Mouse (Mus musculus): ENCODE data around the gene Cep112. TPM values are rescaled to one million over a fixed set of nuclear protein-coding genes. Genes with fewer than 3 reads are reported as not detected.
"Not testable (repeated sequence)": the region's sequence is repeated elsewhere in the genome, so short reads cannot be mapped to it uniquely, and the experiment has no call there.

Gene Cep112
- polyA plus RNA-seq, 1 experiment from 2014 or later = 28.6 TPM

DNA sequence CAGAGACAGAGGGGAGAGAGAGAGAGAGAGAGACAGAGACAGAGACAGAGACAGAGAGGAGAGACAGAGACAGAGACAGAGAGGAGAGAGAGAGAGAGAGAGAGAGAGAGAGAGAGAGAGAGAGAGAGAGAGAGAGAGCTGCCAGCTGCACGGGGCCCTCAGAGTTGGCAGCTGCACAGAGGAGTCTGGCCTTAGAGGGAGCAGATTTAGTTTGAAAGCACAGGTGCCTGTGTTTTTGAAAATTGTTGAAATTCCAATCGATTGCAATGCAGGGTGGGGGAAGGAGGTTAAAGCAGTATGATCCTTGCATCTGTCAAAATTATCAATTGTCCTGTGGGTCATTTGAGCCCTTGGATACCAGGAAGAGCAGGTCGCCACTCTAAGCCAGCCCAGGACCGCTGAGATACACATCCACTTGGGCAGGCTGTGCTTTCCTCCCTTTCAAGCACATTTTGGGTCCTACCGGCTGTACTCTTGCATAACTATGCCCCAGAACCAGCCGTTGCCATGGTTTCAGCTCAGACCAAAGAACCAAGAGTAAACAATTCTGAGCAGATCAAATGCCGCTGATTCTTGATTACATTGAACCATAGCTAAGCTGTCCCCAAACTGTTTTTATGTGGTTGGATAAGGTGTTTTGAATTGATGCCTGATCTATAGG is 432.8 kb downstream of the Cep112 start:
- no peaks in the 10 kb centered on the region for H3K9me3 ChIP-seq (replicated peaks; ENCODE audit: control insufficient read depth, low read length, poor library complexity, severe bottlenecking)
- 26% methylated on average over 7 of the region's 7 CpGs for WGBS
- peak overlapping the region; percentile 0; the same call in 1 of the 2 replicates for H3K4me2 ChIP-seq (ENCODE audit: low read length)
- no peaks in the 10 kb centered on the region for H3K36me3 ChIP-seq (ENCODE audit: control insufficient read depth, insufficient read depth, low read length)
- no peak overlapping the region for H3K4me3 ChIP-seq (ENCODE audit: low read depth, low read length)
- H3K27ac ChIP-seq (ENCODE audit: low read length) = peak overlapping the region; percentile 1
- no peaks in the 10 kb centered on the region for H3K27me3 ChIP-seq (ENCODE audit: control insufficient read depth, insufficient read depth, low read depth, low read length)
- peaks cover 19% of the 10 kb centered on the region for H3K4me1 ChIP-seq (ENCODE audit: control insufficient read depth, insufficient read depth, low read length)
- peak; percentile 81 for ATAC-seq
- H3K9ac ChIP-seq (ENCODE audit: low read depth, low read length) = no peak overlapping the region

DNA sequence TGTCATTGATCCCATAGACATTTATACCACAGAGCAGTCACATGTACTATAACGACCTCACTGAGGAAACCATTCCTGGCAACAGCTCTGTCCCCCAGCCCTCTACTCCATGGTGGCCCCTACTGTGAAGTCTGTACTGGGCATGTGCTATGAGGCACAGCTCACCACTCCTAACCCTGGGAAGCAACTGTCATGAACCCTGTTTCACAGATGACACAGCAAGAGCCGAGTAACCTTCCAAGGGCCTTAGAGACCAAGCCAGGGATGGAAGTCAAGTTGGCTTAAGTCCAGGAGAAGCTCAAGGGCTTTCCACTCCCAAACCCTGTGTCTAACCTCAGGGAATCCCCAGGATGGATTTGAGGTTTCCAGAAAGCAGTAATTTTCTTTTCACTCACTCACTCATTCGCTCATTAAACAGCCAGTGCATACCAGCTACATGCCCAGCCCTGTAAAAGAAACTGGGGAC is 433.4 kb downstream of the Cep112 start:
- Histone ChIP-seq H3K27me3 (ENCODE audit: control insufficient read depth, insufficient read depth, low read depth, low read length) (no peaks in the 10 kb centered on the region), H3K4me1 (ENCODE audit: control insufficient read depth, insufficient read depth, low read length) (peaks cover 19% of the 10 kb centered on the region), H3K4me2 (ENCODE audit: low read length) (no peak overlapping the region), H3K9me3 (replicated peaks; ENCODE audit: control insufficient read depth, low read length, poor library complexity, severe bottlenecking) (no peaks in the 10 kb centered on the region), H3K4me3 (ENCODE audit: low read depth, low read length) (no peak overlapping the region), H3K9ac (ENCODE audit: low read depth, low read length) (no peak overlapping the region), H3K36me3 (ENCODE audit: control insufficient read depth, insufficient read depth, low read length) (no peaks in the 10 kb centered on the region), H3K27ac (ENCODE audit: low read length) (peak overlapping the region; percentile 1)
- WGBS = 53% methylated on average over 3 of the region's 3 CpGs
- ATAC-seq = 0 out of 2 replicates have a peak, but pooled peaks have one; percentile 56

DNA sequence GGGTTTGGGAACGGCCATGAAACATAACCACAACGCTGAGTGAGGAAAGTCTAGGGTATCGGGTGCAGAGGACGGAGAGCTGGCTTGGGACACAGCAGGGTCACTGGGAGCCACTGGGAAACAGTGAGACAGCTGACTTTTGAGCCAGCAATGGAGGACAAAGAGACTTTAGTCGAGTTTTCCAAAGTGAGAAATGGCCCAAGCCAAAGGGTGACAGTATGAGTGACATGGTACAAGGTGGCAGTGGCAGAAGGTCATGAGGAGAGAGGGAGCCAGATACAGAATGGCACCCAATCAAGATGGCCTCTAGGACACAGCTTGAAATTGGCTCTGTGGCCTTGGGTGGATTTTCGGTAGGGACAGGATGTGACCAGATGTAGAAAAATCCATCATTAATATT is 433.9 kb downstream of the Cep112 start:
- Histone ChIP-seq H3K4me1 (ENCODE audit: control insufficient read depth, insufficient read depth, low read length) (peaks cover 19% of the 10 kb centered on the region), H3K9ac (ENCODE audit: low read depth, low read length) (no peak overlapping the region), H3K36me3 (ENCODE audit: control insufficient read depth, insufficient read depth, low read length) (no peaks in the 10 kb centered on the region), H3K27me3 (ENCODE audit: control insufficient read depth, insufficient read depth, low read depth, low read length) (no peaks in the 10 kb centered on the region), H3K27ac (ENCODE audit: low read length) (0 out of 2 replicates have a peak overlapping the region, but pooled peaks have one; percentile 1), H3K4me3 (ENCODE audit: low read depth, low read length) (no peak overlapping the region), H3K4me2 (ENCODE audit: low read length) (no peak overlapping the region), H3K9me3 (replicated peaks; ENCODE audit: control insufficient read depth, low read length, poor library complexity, severe bottlenecking) (no peaks in the 10 kb centered on the region)
- no peak for ATAC-seq
- 91% methylated on average over 6 of the region's 6 CpGs for WGBS

DNA sequence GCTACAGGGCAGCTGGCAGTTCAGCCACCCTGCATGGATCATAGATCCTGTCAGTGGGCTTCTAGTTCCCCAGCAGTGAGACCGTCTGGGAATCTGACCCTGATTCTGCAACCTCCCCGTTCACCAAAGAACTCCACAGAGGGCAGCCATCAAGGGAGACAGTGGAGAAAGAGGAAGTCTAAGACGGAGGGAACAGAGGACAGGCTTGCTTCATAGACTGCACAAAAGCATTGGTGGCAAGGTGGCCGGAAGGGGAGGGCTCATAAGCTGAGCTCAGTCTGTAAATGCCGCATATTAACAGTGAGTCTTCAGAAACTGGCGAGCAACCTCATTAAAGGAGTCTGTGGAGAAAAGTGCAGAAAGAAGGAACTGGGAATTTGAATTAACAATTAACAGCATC is 437.4 kb downstream of the Cep112 start:
- H3K36me3 ChIP-seq (ENCODE audit: control insufficient read depth, insufficient read depth, low read length) = no peaks in the 10 kb centered on the region
- no peak for ATAC-seq
- H3K27me3 ChIP-seq (ENCODE audit: control insufficient read depth, insufficient read depth, low read depth, low read length) = no peaks in the 10 kb centered on the region
- no peaks in the 10 kb centered on the region for H3K9me3 ChIP-seq (replicated peaks; ENCODE audit: control insufficient read depth, low read length, poor library complexity, severe bottlenecking)
- H3K4me1 ChIP-seq (ENCODE audit: control insufficient read depth, insufficient read depth, low read length) = peaks cover 16% of the 10 kb centered on the region
- no peak overlapping the region for H3K4me3 ChIP-seq (ENCODE audit: low read depth, low read length)
- 0 out of 2 replicates have a peak overlapping the region, but pooled peaks have one; percentile 10 for H3K27ac ChIP-seq (ENCODE audit: low read length)
- 49% methylated on average over 6 of the region's 6 CpGs for WGBS
- H3K9ac ChIP-seq (ENCODE audit: low read depth, low read length) = no peak overlapping the region
- no peak overlapping the region for H3K4me2 ChIP-seq (ENCODE audit: low read length)

DNA sequence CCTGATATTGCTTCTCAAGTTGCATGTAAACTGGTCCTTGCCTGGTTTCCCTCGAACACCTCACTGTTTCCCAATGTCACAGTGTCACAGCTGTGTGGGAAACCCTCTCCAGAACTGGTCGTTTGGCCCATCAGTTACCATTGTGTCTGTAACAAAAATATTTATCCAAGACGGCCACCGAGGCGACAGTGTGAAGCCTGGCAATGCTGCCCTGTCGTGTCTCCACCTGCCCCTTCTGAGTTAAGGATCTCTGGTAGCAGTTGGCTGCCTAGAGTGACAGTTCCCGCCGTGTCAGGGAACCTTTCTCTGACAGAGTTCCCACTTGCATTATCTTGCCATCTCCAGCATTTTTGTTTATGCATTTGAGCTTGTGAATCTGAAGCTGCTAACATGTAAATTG is 440.8 kb downstream of the Cep112 start:
- Histone ChIP-seq H3K4me2 (ENCODE audit: low read length) (no peak overlapping the region), H3K36me3 (ENCODE audit: control insufficient read depth, insufficient read depth, low read length) (no peaks in the 10 kb centered on the region), H3K9ac (ENCODE audit: low read depth, low read length) (no peak overlapping the region), H3K27me3 (ENCODE audit: control insufficient read depth, insufficient read depth, low read depth, low read length) (no peaks in the 10 kb centered on the region), H3K4me3 (ENCODE audit: low read depth, low read length) (no peak overlapping the region), H3K4me1 (ENCODE audit: control insufficient read depth, insufficient read depth, low read length) (peaks cover 3% of the 10 kb centered on the region; the same call in 1 of the 2 replicates), H3K27ac (ENCODE audit: low read length) (no peak overlapping the region), H3K9me3 (replicated peaks; ENCODE audit: control insufficient read depth, low read length, poor library complexity, severe bottlenecking) (no peaks in the 10 kb centered on the region)
- ATAC-seq = no peak
- WGBS = 56% methylated on average over 8 of the region's 8 CpGs

DNA sequence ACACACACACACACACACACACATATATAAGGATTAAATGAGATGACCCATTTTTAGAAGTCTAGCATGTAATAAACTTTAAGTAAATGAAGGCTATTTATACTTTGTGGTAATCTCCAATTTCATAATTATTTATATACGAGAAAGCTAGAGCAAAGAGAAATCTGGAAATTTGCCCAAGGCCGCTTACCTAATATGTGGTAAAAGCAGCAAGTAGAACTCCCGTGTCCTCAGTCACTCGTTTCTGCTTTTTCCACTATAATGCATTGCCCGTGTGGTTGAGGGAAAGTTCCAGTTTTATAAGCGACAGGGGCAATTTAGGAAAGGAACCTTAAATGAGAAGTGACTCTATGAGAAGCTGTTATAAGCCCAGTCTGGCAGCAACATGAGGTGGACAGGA is 442.5 kb downstream of the Cep112 start:
- H3K4me1 ChIP-seq (ENCODE audit: control insufficient read depth, insufficient read depth, low read length) = no peaks in the 10 kb centered on the region
- H3K4me3 ChIP-seq (ENCODE audit: low read depth, low read length) = no peak overlapping the region
- H3K27me3 ChIP-seq (ENCODE audit: control insufficient read depth, insufficient read depth, low read depth, low read length) = no peaks in the 10 kb centered on the region
- H3K9me3 ChIP-seq (replicated peaks; ENCODE audit: control insufficient read depth, low read length, poor library complexity, severe bottlenecking) = no peaks in the 10 kb centered on the region
- 85% methylated on average over 6 of the region's 6 CpGs for WGBS
- H3K27ac ChIP-seq (ENCODE audit: low read length) = no peak overlapping the region
- no peaks in the 10 kb centered on the region for H3K36me3 ChIP-seq (ENCODE audit: control insufficient read depth, insufficient read depth, low read length)
- no peak overlapping the region for H3K9ac ChIP-seq (ENCODE audit: low read depth, low read length)
- no peak for ATAC-seq
- no peak overlapping the region for H3K4me2 ChIP-seq (ENCODE audit: low read length)

DNA sequence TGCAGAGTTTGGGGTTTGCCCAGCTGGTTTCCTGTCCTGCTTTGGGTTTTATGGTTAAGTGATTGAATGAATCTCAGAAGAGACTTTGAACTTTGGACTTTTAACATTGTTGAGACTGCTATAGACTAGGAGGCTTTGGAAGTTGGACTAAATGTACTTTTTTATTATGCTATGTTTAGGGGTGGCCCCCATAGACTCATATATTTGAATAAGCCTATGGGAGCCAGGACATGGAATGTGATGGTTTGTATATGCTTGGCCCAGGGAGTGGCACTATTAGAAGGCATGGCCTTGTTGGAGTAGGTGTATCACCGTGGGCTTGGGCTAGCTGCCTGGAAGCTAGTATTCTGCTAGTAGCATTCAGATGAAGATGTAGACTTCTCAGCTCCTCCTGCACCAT is 446.3 kb downstream of the Cep112 start:
- not testable (repeated sequence) for H3K36me3 ChIP-seq (ENCODE audit: control insufficient read depth, insufficient read depth, low read length); ATAC-seq; H3K4me1 ChIP-seq (ENCODE audit: control insufficient read depth, insufficient read depth, low read length); H3K27me3 ChIP-seq (ENCODE audit: control insufficient read depth, insufficient read depth, low read depth, low read length); H3K9ac ChIP-seq (ENCODE audit: low read depth, low read length); H3K27ac ChIP-seq (ENCODE audit: low read length); H3K4me2 ChIP-seq (ENCODE audit: low read length); H3K9me3 ChIP-seq (replicated peaks; ENCODE audit: control insufficient read depth, low read length, poor library complexity, severe bottlenecking); H3K4me3 ChIP-seq (ENCODE audit: low read depth, low read length)
- WGBS = 100% methylated on average over 1 of the region's 1 CpGs

DNA sequence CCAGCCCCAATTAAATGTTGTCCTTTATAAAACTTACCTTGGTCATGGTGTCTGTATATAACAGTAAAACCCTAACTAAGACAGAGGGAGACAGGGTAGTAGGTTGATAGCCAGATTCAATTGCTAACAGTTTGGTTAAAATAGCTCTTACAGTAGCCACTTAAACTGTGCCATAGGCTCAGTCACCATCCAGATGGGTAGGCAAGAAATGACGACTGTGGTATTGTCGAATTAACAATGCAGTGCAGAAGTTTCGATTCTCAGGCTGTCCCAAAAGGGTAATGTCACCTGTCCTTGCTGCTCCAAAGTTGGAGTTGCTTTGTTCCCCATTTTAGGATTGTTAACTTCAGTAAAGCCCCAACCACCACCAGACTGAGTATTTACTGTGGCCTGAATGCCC is 446.8 kb downstream of the Cep112 start:
- ATAC-seq = no peak
- H3K9me3 ChIP-seq (replicated peaks; ENCODE audit: control insufficient read depth, low read length, poor library complexity, severe bottlenecking) = no peaks in the 10 kb centered on the region
- no peaks in the 10 kb centered on the region for H3K4me1 ChIP-seq (ENCODE audit: control insufficient read depth, insufficient read depth, low read length)
- no peaks in the 10 kb centered on the region for H3K27me3 ChIP-seq (ENCODE audit: control insufficient read depth, insufficient read depth, low read depth, low read length)
- H3K4me3 ChIP-seq (ENCODE audit: low read depth, low read length) = no peak overlapping the region
- no peak overlapping the region for H3K4me2 ChIP-seq (ENCODE audit: low read length)
- no peaks in the 10 kb centered on the region for H3K36me3 ChIP-seq (ENCODE audit: control insufficient read depth, insufficient read depth, low read length)
- H3K9ac ChIP-seq (ENCODE audit: low read depth, low read length) = no peak overlapping the region
- 82% methylated on average over 3 of the region's 3 CpGs for WGBS
- no peak overlapping the region for H3K27ac ChIP-seq (ENCODE audit: low read length)

DNA sequence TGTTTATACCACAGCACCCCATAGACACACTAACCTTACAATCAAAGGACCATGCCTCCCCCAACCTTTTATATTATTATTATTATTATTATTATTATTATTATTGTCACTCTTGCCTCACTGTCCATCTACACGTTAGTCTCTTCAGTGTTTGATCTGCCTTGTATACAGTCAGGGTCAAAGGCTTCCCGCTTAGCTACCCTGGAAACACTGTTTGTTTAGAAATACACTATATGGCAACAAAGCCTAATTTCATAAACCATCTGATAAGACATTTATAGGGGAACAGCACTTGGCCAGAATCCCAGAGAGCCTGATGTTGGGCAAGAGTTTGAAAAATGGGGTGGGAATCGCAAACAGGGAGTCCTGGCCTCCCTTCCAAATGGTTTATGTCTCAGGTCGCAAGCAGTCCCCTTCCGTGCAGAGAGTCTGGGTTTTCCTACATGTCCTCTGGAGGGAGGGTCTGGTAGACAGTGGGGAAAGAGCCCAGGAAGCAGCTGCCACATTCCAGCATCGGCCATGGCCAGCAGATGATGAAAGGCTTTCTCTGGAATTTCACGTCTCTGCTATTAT is 451.7 kb downstream of the Cep112 start:
- Histone ChIP-seq H3K9ac (ENCODE audit: low read depth, low read length) (no peak overlapping the region), H3K4me3 (ENCODE audit: low read depth, low read length) (no peak overlapping the region), H3K27ac (ENCODE audit: low read length) (no peak overlapping the region), H3K4me2 (ENCODE audit: low read length) (no peak overlapping the region), H3K9me3 (replicated peaks; ENCODE audit: control insufficient read depth, low read length, poor library complexity, severe bottlenecking) (no peaks in the 10 kb centered on the region), H3K27me3 (ENCODE audit: control insufficient read depth, insufficient read depth, low read depth, low read length) (no peaks in the 10 kb centered on the region), H3K36me3 (ENCODE audit: control insufficient read depth, insufficient read depth, low read length) (no peaks in the 10 kb centered on the region), H3K4me1 (ENCODE audit: control insufficient read depth, insufficient read depth, low read length) (no peaks in the 10 kb centered on the region)
- no peak for ATAC-seq
- WGBS = 89% methylated on average over 7 of the region's 7 CpGs
